Mouse (Mus musculus): Measurements from ENCODE around the gene Ppp2r5b. TPM values are rescaled to one million over a fixed set of nuclear protein-coding genes. Genes with fewer than 3 reads are reported as not detected.

Gene Ppp2r5b
- polyA plus RNA-seq, 1 experiment from 2014 or later = 52.4 TPM

GRCm38 (mm10) chr19:6265727-6266182, 30.1 kb upstream of the Ppp2r5b start:
- Histone ChIP-seq H3K4me1 (no peaks in the 10 kb centered on the region; the same call in 1 of the 2 replicates), H3K4me3 (replicated peaks) (no peak overlapping the region), H3K9me3 (0 out of 2 replicates have a peak, but pooled peaks cover 2% of the 10 kb centered on the region), H3K27ac (no peak overlapping the region), H3K4me2 (no peak overlapping the region), H3K36me3 (replicated peaks) (peaks cover 15% of the 10 kb centered on the region), H3K9ac (no peak overlapping the region), H3K27me3 (peaks cover 14% of the 10 kb centered on the region; the same call in 1 of the 2 replicates)
- no peak for ATAC-seq (ENCODE audit: low FRiP score)
- WGBS = 69% methylated on average over 6 of the region's 6 CpGs

- peaks cover 23% of the 10 kb centered on the region for H3K36me3 ChIP-seq (replicated peaks)
- 0 out of 2 replicates have a peak, but pooled peaks cover 2% of the 10 kb centered on the region for H3K9me3 ChIP-seq
- H3K9ac ChIP-seq = no peak overlapping the region
- no peak for ATAC-seq (ENCODE audit: low FRiP score)
- no peak overlapping the region for H3K4me2 ChIP-seq
- no peaks in the 10 kb centered on the region for H3K4me1 ChIP-seq
- no peak overlapping the region for H3K4me3 ChIP-seq (replicated peaks)
- no peak overlapping the region for H3K27ac ChIP-seq
- 0 out of 2 replicates have a peak, but pooled peaks cover 10% of the 10 kb centered on the region for H3K27me3 ChIP-seq
- 90% methylated on average over 8 of the region's 8 CpGs for WGBS
Measured at GRCm38 (mm10) chr19:6264945-6265344, 29.3 kb upstream of the Ppp2r5b start.

- Histone ChIP-seq H3K27me3 (0 out of 2 replicates have a peak, but pooled peaks cover 9% of the 10 kb centered on the region), H3K4me1 (no peaks in the 10 kb centered on the region), H3K4me2 (no peak overlapping the region), H3K9me3 (0 out of 2 replicates have a peak, but pooled peaks cover 2% of the 10 kb centered on the region), H3K4me3 (replicated peaks) (no peak overlapping the region), H3K27ac (no peak overlapping the region), H3K36me3 (replicated peaks) (peaks cover 28% of the 10 kb centered on the region), H3K9ac (no peak overlapping the region)
- no peak for ATAC-seq (ENCODE audit: low FRiP score)
- 84% methylated on average over 9 of the region's 9 CpGs for WGBS
Measured at GRCm38 (mm10) chr19:6264200-6264599, 28.5 kb upstream of the Ppp2r5b start.

GRCm38 (mm10) chr19:6262839-6263433, 27.3 kb upstream of the Ppp2r5b start:
- Histone ChIP-seq H3K36me3 (replicated peaks) (peaks cover 41% of the 10 kb centered on the region), H3K27ac (no peak overlapping the region), H3K4me3 (replicated peaks) (no peak overlapping the region), H3K27me3 (0 out of 2 replicates have a peak, but pooled peaks cover 9% of the 10 kb centered on the region), H3K4me1 (no peaks in the 10 kb centered on the region), H3K4me2 (no peak overlapping the region), H3K9me3 (0 out of 2 replicates have a peak, but pooled peaks cover 2% of the 10 kb centered on the region), H3K9ac (no peak overlapping the region)
- ATAC-seq (ENCODE audit: low FRiP score) = no peak
- 89% methylated on average over 8 of the region's 8 CpGs for WGBS

- WGBS = 58% methylated on average over 7 of the region's 7 CpGs
- H3K9me3 ChIP-seq = 0 out of 2 replicates have a peak, but pooled peaks cover 2% of the 10 kb centered on the region
- 0 out of 2 replicates have a peak, but pooled peaks cover 4% of the 10 kb centered on the region for H3K27me3 ChIP-seq
- no peak overlapping the region for H3K27ac ChIP-seq
- no peak overlapping the region for H3K4me2 ChIP-seq
- H3K4me1 ChIP-seq = no peaks in the 10 kb centered on the region
- no peak overlapping the region for H3K4me3 ChIP-seq (replicated peaks)
- no peak for ATAC-seq (ENCODE audit: low FRiP score)
- no peak overlapping the region for H3K9ac ChIP-seq
- peaks cover 48% of the 10 kb centered on the region for H3K36me3 ChIP-seq (replicated peaks)
Measured at GRCm38 (mm10) chr19:6262222-6262621, 26.6 kb upstream of the Ppp2r5b start.

- no peak overlapping the region for H3K27ac ChIP-seq
- 0 out of 2 replicates have a peak, but pooled peaks cover 2% of the 10 kb centered on the region for H3K9me3 ChIP-seq
- H3K36me3 ChIP-seq (replicated peaks) = peaks cover 57% of the 10 kb centered on the region
- 91% methylated on average over 14 of the region's 14 CpGs for WGBS
- H3K4me3 ChIP-seq (replicated peaks) = no peak overlapping the region
- no peak overlapping the region for H3K9ac ChIP-seq
- H3K27me3 ChIP-seq = no peaks in the 10 kb centered on the region
- ATAC-seq (ENCODE audit: low FRiP score) = no peak
- no peaks in the 10 kb centered on the region for H3K4me1 ChIP-seq
- H3K4me2 ChIP-seq = no peak overlapping the region
Measured at GRCm38 (mm10) chr19:6261379-6261778, 25.7 kb upstream of the Ppp2r5b start.

GRCm38 (mm10) chr19:6260946-6261345, 25.3 kb upstream of the Ppp2r5b start:
- Histone ChIP-seq H3K4me1 (no peaks in the 10 kb centered on the region), H3K4me2 (no peak overlapping the region), H3K4me3 (replicated peaks) (no peak overlapping the region), H3K9me3 (0 out of 2 replicates have a peak, but pooled peaks cover 2% of the 10 kb centered on the region), H3K36me3 (replicated peaks) (peaks cover 61% of the 10 kb centered on the region), H3K27me3 (no peaks in the 10 kb centered on the region), H3K9ac (no peak overlapping the region), H3K27ac (no peak overlapping the region)
- ATAC-seq (ENCODE audit: low FRiP score) = no peak
- 84% methylated on average over 4 of the region's 4 CpGs for WGBS

GRCm38 (mm10) chr19:6260428-6260827, 24.8 kb upstream of the Ppp2r5b start:
- Histone ChIP-seq H3K36me3 (replicated peaks) (peaks cover 66% of the 10 kb centered on the region), H3K4me3 (replicated peaks) (no peak overlapping the region), H3K9me3 (0 out of 2 replicates have a peak, but pooled peaks cover 2% of the 10 kb centered on the region), H3K9ac (no peak overlapping the region), H3K4me2 (no peak overlapping the region), H3K27ac (no peak overlapping the region), H3K27me3 (no peaks in the 10 kb centered on the region), H3K4me1 (no peaks in the 10 kb centered on the region)
- WGBS = 75% methylated on average over 2 of the region's 2 CpGs
- no peak for ATAC-seq (ENCODE audit: low FRiP score)

- Histone ChIP-seq H3K4me1 (no peaks in the 10 kb centered on the region), H3K9me3 (no peaks in the 10 kb centered on the region), H3K27me3 (no peaks in the 10 kb centered on the region), H3K4me3 (replicated peaks) (no peak overlapping the region), H3K36me3 (replicated peaks) (peaks cover 90% of the 10 kb centered on the region), H3K4me2 (no peak overlapping the region), H3K9ac (no peak overlapping the region), H3K27ac (no peak overlapping the region)
- no peak for ATAC-seq (ENCODE audit: low FRiP score)
- 90% methylated on average over 4 of the region's 4 CpGs for WGBS
Measured at GRCm38 (mm10) chr19:6253021-6253420, 17.3 kb upstream of the Ppp2r5b start.

- Histone ChIP-seq H3K9ac (no peak overlapping the region), H3K27me3 (no peaks in the 10 kb centered on the region), H3K4me3 (replicated peaks) (no peak overlapping the region), H3K4me2 (no peak overlapping the region), H3K9me3 (no peaks in the 10 kb centered on the region), H3K4me1 (peaks cover 5% of the 10 kb centered on the region), H3K36me3 (replicated peaks) (peaks cover 66% of the 10 kb centered on the region), H3K27ac (no peak overlapping the region)
- no peak for ATAC-seq (ENCODE audit: low FRiP score)
- 95% methylated on average over 29 of the region's 29 CpGs for WGBS
Measured at GRCm38 (mm10) chr19:6247526-6248300, 12.0 kb upstream of the Ppp2r5b start.

GRCm38 (mm10) chr19:6245806-6246205, 10.1 kb upstream of the Ppp2r5b start:
- Histone ChIP-seq H3K27ac (no peak overlapping the region), H3K9ac (no peak overlapping the region), H3K4me3 (replicated peaks) (no peak overlapping the region), H3K9me3 (no peaks in the 10 kb centered on the region), H3K4me2 (no peak overlapping the region), H3K36me3 (replicated peaks) (peaks cover 49% of the 10 kb centered on the region), H3K4me1 (peaks cover 13% of the 10 kb centered on the region), H3K27me3 (no peaks in the 10 kb centered on the region)
- 86% methylated on average over 1 of the region's 1 CpGs for WGBS
- ATAC-seq (ENCODE audit: low FRiP score) = no peak

- H3K9me3 ChIP-seq = no peaks in the 10 kb centered on the region
- H3K4me3 ChIP-seq (replicated peaks) = no peak overlapping the region
- no peak for ATAC-seq (ENCODE audit: low FRiP score)
- H3K27ac ChIP-seq = no peak overlapping the region
- H3K27me3 ChIP-seq = no peaks in the 10 kb centered on the region
- H3K36me3 ChIP-seq (replicated peaks) = peaks cover 30% of the 10 kb centered on the region
- H3K4me1 ChIP-seq = peaks cover 15% of the 10 kb centered on the region
- 0 out of 2 replicates have a peak overlapping the region, but pooled peaks have one; percentile 4 for H3K9ac ChIP-seq
- WGBS = 88% methylated on average over 5 of the region's 5 CpGs
- H3K4me2 ChIP-seq = no peak overlapping the region
Measured at GRCm38 (mm10) chr19:6243226-6243625, 7.6 kb upstream of the Ppp2r5b start.
